Mouse (Mus musculus): ENCODE measurements around the gene B230118H07Rik. TPM values are rescaled to one million over a fixed set of nuclear protein-coding genes. Genes with fewer than 3 reads are reported as not detected.

The B230118H07Rik gene
- polyA plus RNA-seq, 1 experiment from 2014 or later = 62.5 TPM

- WGBS = 75% methylated on average over 3 of the region's 3 CpGs
- H3K27ac ChIP-seq = peak overlapping the region; percentile 19; the same call in 1 of the 2 replicates
- no peaks in the 10 kb centered on the region for H3K9me3 ChIP-seq
- peaks cover 7% of the 10 kb centered on the region; the same call in 1 of the 2 replicates for H3K4me1 ChIP-seq (replicated peaks)
- H3K36me3 ChIP-seq = no peaks in the 10 kb centered on the region
- peak; percentile 60 for ATAC-seq (ENCODE audit: low FRiP score)
- H3K27me3 ChIP-seq = peaks cover 3% of the 10 kb centered on the region; the same call in 1 of the 2 replicates
- H3K4me3 ChIP-seq = no peak overlapping the region
- H3K4me2 ChIP-seq = no peak overlapping the region
- no peak overlapping the region for H3K9ac ChIP-seq
Observed at GRCm38 (mm10) chr2:101665703-101666092, 16.4 kb upstream of the B230118H07Rik start.

GRCm38 (mm10) chr2:101665058-101665702 lies 15.8 kb upstream of the B230118H07Rik start:
- Histone ChIP-seq H3K4me3 (no peak overlapping the region), H3K9me3 (no peaks in the 10 kb centered on the region), H3K9ac (no peak overlapping the region), H3K4me2 (no peak overlapping the region), H3K27ac (peak overlapping the region; percentile 19; the same call in 1 of the 2 replicates), H3K27me3 (peaks cover 3% of the 10 kb centered on the region; the same call in 1 of the 2 replicates), H3K4me1 (replicated peaks) (peaks cover 7% of the 10 kb centered on the region; the same call in 1 of the 2 replicates), H3K36me3 (no peaks in the 10 kb centered on the region)
- peak; percentile 92 for ATAC-seq (ENCODE audit: low FRiP score)
- WGBS = 22% methylated on average over 9 of the region's 9 CpGs

- Histone ChIP-seq H3K9me3 (no peaks in the 10 kb centered on the region), H3K36me3 (no peaks in the 10 kb centered on the region), H3K4me3 (no peak overlapping the region), H3K9ac (no peak overlapping the region), H3K4me2 (no peak overlapping the region), H3K27me3 (peaks cover 3% of the 10 kb centered on the region; the same call in 1 of the 2 replicates), H3K27ac (no peak overlapping the region), H3K4me1 (replicated peaks) (peaks cover 2% of the 10 kb centered on the region; the same call in 1 of the 2 replicates)
- 68% methylated on average over 2 of the region's 2 CpGs for WGBS
- no peak for ATAC-seq (ENCODE audit: low FRiP score)
Observed at GRCm38 (mm10) chr2:101660536-101660935, 11.2 kb upstream of the B230118H07Rik start.

GRCm38 (mm10) chr2:101652921-101653597 lies 3.7 kb upstream of the B230118H07Rik start:
- H3K4me2 ChIP-seq = peak overlapping the region; percentile 65
- H3K9ac ChIP-seq = peak overlapping the region; percentile 24; the same call in 1 of the 2 replicates
- H3K36me3 ChIP-seq = no peaks in the 10 kb centered on the region
- H3K4me1 ChIP-seq (replicated peaks) = peaks cover 18% of the 10 kb centered on the region
- no peak overlapping the region; the same call in 1 of the 2 replicates for H3K27ac ChIP-seq
- peak; percentile 69 for ATAC-seq (ENCODE audit: low FRiP score)
- H3K27me3 ChIP-seq = peaks cover 4% of the 10 kb centered on the region; the same call in 1 of the 2 replicates
- no peaks in the 10 kb centered on the region for H3K9me3 ChIP-seq
- H3K4me3 ChIP-seq = peak overlapping the region; percentile 37
- 20% methylated on average over 14 of the region's 14 CpGs for WGBS

GRCm38 (mm10) chr2:101652204-101652920 lies 3.0 kb upstream of the B230118H07Rik start:
- Histone ChIP-seq H3K4me3 (peak overlapping the region; percentile 37), H3K4me1 (replicated peaks) (peaks cover 18% of the 10 kb centered on the region), H3K9ac (peak overlapping the region; percentile 24; the same call in 1 of the 2 replicates), H3K27ac (peak overlapping the region; percentile 36), H3K9me3 (no peaks in the 10 kb centered on the region), H3K4me2 (peak overlapping the region; percentile 65), H3K27me3 (peaks cover 4% of the 10 kb centered on the region; the same call in 1 of the 2 replicates), H3K36me3 (no peaks in the 10 kb centered on the region)
- WGBS = 32% methylated on average over 14 of the region's 14 CpGs
- ATAC-seq (ENCODE audit: low FRiP score) = peak; percentile 73

GRCm38 (mm10) chr2:101650446-101650845 lies 1.1 kb upstream of the B230118H07Rik start:
- H3K9ac ChIP-seq = no peak overlapping the region
- ATAC-seq (ENCODE audit: low FRiP score) = no peak

GRCm38 (mm10) chr2:101648361-101648760 lies 971 bp downstream of the B230118H07Rik start:
- H3K4me3 ChIP-seq = no peak overlapping the region
- no peaks in the 10 kb centered on the region for H3K27me3 ChIP-seq
- H3K9me3 ChIP-seq = no peaks in the 10 kb centered on the region
- H3K36me3 ChIP-seq = no peaks in the 10 kb centered on the region
- no peak overlapping the region for H3K9ac ChIP-seq
- no peak for ATAC-seq (ENCODE audit: low FRiP score)
- 54% methylated on average over 2 of the region's 2 CpGs for WGBS
- peaks cover 18% of the 10 kb centered on the region for H3K4me1 ChIP-seq (replicated peaks)
- H3K27ac ChIP-seq = no peak overlapping the region
- no peak overlapping the region for H3K4me2 ChIP-seq

More at GRCm38 (mm10) chr2:101650446-101650845, 1.1 kb upstream of the B230118H07Rik start:
- no peaks in the 10 kb centered on the region for H3K9me3 ChIP-seq
- no peak overlapping the region for H3K4me2 ChIP-seq
- peaks cover 4% of the 10 kb centered on the region; the same call in 1 of the 2 replicates for H3K27me3 ChIP-seq
- H3K36me3 ChIP-seq = no peaks in the 10 kb centered on the region
- no peak overlapping the region for H3K4me3 ChIP-seq
- no peak overlapping the region for H3K27ac ChIP-seq
- H3K4me1 ChIP-seq (replicated peaks) = peaks cover 18% of the 10 kb centered on the region
- WGBS = 63% methylated on average over 1 of the region's 1 CpGs

GRCm38 (mm10) chr2:101645841-101646240 lies 3.5 kb downstream of the B230118H07Rik start:
- WGBS = 93% methylated on average over 1 of the region's 1 CpGs
- peaks cover 9% of the 10 kb centered on the region; the same call in 1 of the 2 replicates for H3K4me1 ChIP-seq (replicated peaks)

GRCm38 (mm10) chr2:101639840-101640350 lies 9.4 kb downstream of the B230118H07Rik start:
- Histone ChIP-seq H3K36me3 (no peaks in the 10 kb centered on the region), H3K27ac (peak overlapping the region; percentile 9; the same call in 1 of the 2 replicates), H3K4me2 (no peak overlapping the region), H3K9ac (no peak overlapping the region), H3K27me3 (0 out of 2 replicates have a peak, but pooled peaks cover 3% of the 10 kb centered on the region), H3K9me3 (no peaks in the 10 kb centered on the region), H3K4me1 (replicated peaks) (peaks cover 13% of the 10 kb centered on the region), H3K4me3 (no peak overlapping the region)
- no peak for ATAC-seq (ENCODE audit: low FRiP score)
- 78% methylated on average over 3 of the region's 3 CpGs for WGBS

More at GRCm38 (mm10) chr2:101645841-101646240, 3.5 kb downstream of the B230118H07Rik start:
- Histone ChIP-seq H3K4me3 (no peak overlapping the region), H3K9me3 (no peaks in the 10 kb centered on the region), H3K9ac (no peak overlapping the region), H3K27ac (no peak overlapping the region), H3K27me3 (no peaks in the 10 kb centered on the region), H3K4me2 (no peak overlapping the region), H3K36me3 (no peaks in the 10 kb centered on the region)
- ATAC-seq (ENCODE audit: low FRiP score) = no peak

- Histone ChIP-seq H3K4me1 (replicated peaks) (peaks cover 13% of the 10 kb centered on the region), H3K27me3 (0 out of 2 replicates have a peak, but pooled peaks cover 3% of the 10 kb centered on the region), H3K4me3 (no peak overlapping the region), H3K9me3 (no peaks in the 10 kb centered on the region), H3K27ac (peak overlapping the region; percentile 9), H3K9ac (no peak overlapping the region), H3K36me3 (no peaks in the 10 kb centered on the region), H3K4me2 (no peak overlapping the region)
- 35% methylated on average over 7 of the region's 7 CpGs for WGBS
- ATAC-seq (ENCODE audit: low FRiP score) = peak; percentile 81
Observed at GRCm38 (mm10) chr2:101638979-101639839, 10.1 kb downstream of the B230118H07Rik start.

Measured in hindbrain, embryonic 13.5 days (tissue).